Mouse (Mus musculus) cortical plate, adult 2 months (tissue): ENCODE data around the gene Svbp. TPM values are rescaled to one million over a fixed set of nuclear protein-coding genes. Genes with fewer than 3 reads are reported as not detected.

Source experiments
- H3K27ac ChIP-seq: fragments of 200-500 bp; 2 replicates; pipeline ENCODE4 v1.5.1; 2012; ENCODE audit warnings: low read length, control low read depth, inconsistent platforms; ENCODE audit not compliant: insufficient read depth
- H3K4me1 ChIP-seq: fragments of 200-500 bp; 2 replicates; pipeline ENCODE4 v1.6.1; 2011; ENCODE audit warnings: low read length; ENCODE audit not compliant: control insufficient read depth, insufficient read depth
- H3K4me3 ChIP-seq: fragments of 200-500 bp; 2 replicates; pipeline ENCODE4 v1.5.1; 2011; ENCODE audit warnings: mild to moderate bottlenecking, low read length, control low read depth; ENCODE audit not compliant: insufficient read depth
- CTCF ChIP-seq: fragments of 200-500 bp; IDR thresholded peaks from 2 replicates; pipeline ENCODE4 v1.5.1; 2011; ENCODE audit warnings: mild to moderate bottlenecking, control low read depth, low read length; ENCODE audit not compliant: insufficient read depth; ENCODE audit errors: extremely low read depth
- POLR2A ChIP-seq: fragments of 200-500 bp; IDR thresholded peaks from 2 replicates; pipeline ENCODE4 v1.6.1; 2011; ENCODE audit warnings: mild to moderate bottlenecking, low read length, control low read depth; ENCODE audit not compliant: insufficient read depth; ENCODE audit errors: extremely low read depth
- polyA plus RNA-seq: library from polyadenylated mRNA; depleted of rRNA; stranded (reverse); fragments of >200 nt; gene quantifications from 2 replicates; pipeline ENCODE4 v1.2.3, GENCODE M21; 2012

Svbp gene
- polyA plus RNA-seq, 1 experiment = 29.9 TPM

- H3K4me3 ChIP-seq = peak overlapping the region; percentile 94
- peak overlapping the region; percentile 75; the same call in 1 of the 2 replicates for H3K27ac ChIP-seq
- H3K4me1 ChIP-seq = peaks cover 4% of the 10 kb centered on the region; the same call in 1 of the 2 replicates
- TF ChIP-seq CTCF = no peak
- TF ChIP-seq POLR2A = no peak
Observed at GRCm38 (mm10) chr4:119172919-119173650, 22.0 kb upstream of the Svbp start.

GRCm38 (mm10) chr4:119173851-119174453 lies 21.2 kb upstream of the Svbp start, which contains the start of gene Zfp691:
Gene Zfp691, minus strand, starts transcription at chr4:119174195.
- H3K27ac ChIP-seq = peak within 1 kb of the TSS; percentile 75
- peaks cover 4% of the 10 kb centered on the region; the same call in 1 of the 2 replicates for H3K4me1 ChIP-seq
- H3K4me3 ChIP-seq = peak within 1 kb of the TSS; percentile 94
- TF ChIP-seq CTCF (no peak), POLR2A (peak; percentile 78; the same call in 1 of the 2 replicates)

GRCm38 (mm10) chr4:119177702-119178101 lies 17.4 kb upstream of the Svbp start:
- no peak overlapping the region for H3K27ac ChIP-seq
- no peak for TF ChIP-seq CTCF
- no peak for TF ChIP-seq POLR2A
- H3K4me1 ChIP-seq = peaks cover 2% of the 10 kb centered on the region; the same call in 1 of the 2 replicates
- no peak overlapping the region for H3K4me3 ChIP-seq

- no peak overlapping the region for H3K27ac ChIP-seq
- no peak overlapping the region for H3K4me3 ChIP-seq
- no peaks in the 10 kb centered on the region for H3K4me1 ChIP-seq
- TF ChIP-seq POLR2A (no peak), CTCF (no peak)
Observed at GRCm38 (mm10) chr4:119178331-119178730, 16.8 kb upstream of the Svbp start.

GRCm38 (mm10) chr4:119180133-119180707 lies 14.9 kb upstream of the Svbp start:
- H3K4me3 ChIP-seq = no peak overlapping the region
- no peak overlapping the region for H3K27ac ChIP-seq
- H3K4me1 ChIP-seq = no peaks in the 10 kb centered on the region; the same call in 1 of the 2 replicates
- TF ChIP-seq POLR2A = no peak
- no peak for TF ChIP-seq CTCF

GRCm38 (mm10) chr4:119181456-119181855 lies 13.7 kb upstream of the Svbp start:
- 0 out of 2 replicates have a peak overlapping the region, but pooled peaks have one; percentile 53 for H3K27ac ChIP-seq
- no peaks in the 10 kb centered on the region; the same call in 1 of the 2 replicates for H3K4me1 ChIP-seq
- no peak overlapping the region for H3K4me3 ChIP-seq
- TF ChIP-seq CTCF (no peak), POLR2A (no peak)

GRCm38 (mm10) chr4:119183525-119183924 lies 11.6 kb upstream of the Svbp start:
- Histone ChIP-seq H3K4me1 (no peaks in the 10 kb centered on the region; the same call in 1 of the 2 replicates), H3K27ac (no peak overlapping the region), H3K4me3 (no peak overlapping the region)
- no peak for TF ChIP-seq POLR2A
- no peak for TF ChIP-seq CTCF

GRCm38 (mm10) chr4:119185771-119186170 lies 9.3 kb upstream of the Svbp start:
- TF ChIP-seq CTCF = no peak
- TF ChIP-seq POLR2A = no peak
- H3K27ac ChIP-seq = no peak overlapping the region
- H3K4me1 ChIP-seq = no peaks in the 10 kb centered on the region; the same call in 1 of the 2 replicates
- no peak overlapping the region for H3K4me3 ChIP-seq

GRCm38 (mm10) chr4:119188060-119188785 lies 6.9 kb upstream of the Svbp start:
- TF ChIP-seq CTCF (peak; percentile 46), POLR2A (no peak)

More at GRCm38 (mm10) chr4:119188060-119188785, 6.9 kb upstream of the Svbp start:
- Histone ChIP-seq H3K27ac (no peak overlapping the region), H3K4me3 (no peak overlapping the region), H3K4me1 (no peaks in the 10 kb centered on the region; the same call in 1 of the 2 replicates)
